Mouse (Mus musculus): ENCODE measurements at regions not wholly inside any gene's neighbourhood (a gene's known extent, or its start where the extent isn't known, plus 50 kb on each side); places are given as distances from the start of the nearest gene placed in this dataset.
"Not testable (repeated sequence)": the region's sequence is repeated elsewhere in the genome, so short reads cannot be mapped to it uniquely, and the experiment has no call there.

DNA sequence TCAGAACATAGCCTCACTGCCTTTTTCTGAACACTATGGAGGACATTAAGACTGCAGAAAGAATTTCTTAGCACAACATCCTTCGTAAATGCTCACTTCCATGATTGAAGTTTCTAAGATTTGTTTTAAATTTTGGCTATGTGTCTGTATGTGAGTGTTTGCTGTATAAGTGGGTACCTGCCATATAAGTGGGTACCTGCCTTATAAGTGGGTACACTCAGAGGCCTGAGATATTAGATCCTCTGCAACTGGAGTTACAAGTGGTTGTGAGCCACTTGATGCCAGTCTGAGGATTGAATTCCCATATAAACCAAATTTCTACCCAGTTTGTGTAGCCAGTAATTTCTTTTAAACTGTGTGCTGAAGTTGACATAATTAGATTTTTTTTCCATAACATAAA lies 67.8 kb downstream of the Foxa2 start:
- no peak for ATAC-seq
- H3K4me1 ChIP-seq (ENCODE audit: insufficient read depth): no peaks in the 10 kb centered on the region
- no peak for DNase-seq
- H3K4me3 ChIP-seq (ENCODE audit: low read depth, low read length): no peak overlapping the region
- H3K4me2 ChIP-seq (ENCODE audit: low read depth): no peak overlapping the region
- no peak for TF ChIP-seq CTCF (IDR thresholded peaks at IDR 0.05; ENCODE audit: low read depth)
- H3K27ac ChIP-seq (ENCODE audit: low read depth, low read length): no peak overlapping the region
- WGBS: 91% methylated on average over 1 of the region's 1 CpGs
- H3K9ac ChIP-seq: no peak overlapping the region
- no peaks in the 10 kb centered on the region for H3K9me3 ChIP-seq (ENCODE audit: low read length)
- H3K27me3 ChIP-seq (ENCODE audit: insufficient read depth, low read length): no peaks in the 10 kb centered on the region; the same call in 1 of the 2 replicates
- no peaks in the 10 kb centered on the region for H3K36me3 ChIP-seq (ENCODE audit: insufficient read depth)

DNA sequence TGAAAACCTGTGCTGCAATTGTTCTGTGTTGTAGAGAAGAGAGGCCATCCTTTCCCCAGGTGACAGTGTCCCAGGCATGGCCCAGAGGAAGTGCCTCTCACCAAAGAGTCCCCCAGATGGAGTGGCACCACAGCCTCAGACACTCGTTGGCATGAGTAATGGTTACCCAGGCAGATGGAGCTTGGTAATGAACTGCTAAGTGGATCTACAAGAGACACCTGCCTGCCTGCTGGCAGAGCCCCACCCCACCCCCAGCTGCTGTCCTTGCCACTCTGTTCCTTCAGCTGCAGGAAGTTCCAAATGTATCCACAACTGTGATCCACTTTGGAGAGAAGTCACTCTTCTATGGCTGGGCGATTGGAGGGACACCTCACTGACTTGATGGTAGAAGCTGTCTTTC lies 72.0 kb downstream of the Foxa2 start:
- Histone ChIP-seq H3K27ac (ENCODE audit: low read depth, low read length) (no peak overlapping the region), H3K9me3 (ENCODE audit: low read length) (no peaks in the 10 kb centered on the region), H3K4me1 (ENCODE audit: insufficient read depth) (no peaks in the 10 kb centered on the region), H3K9ac (no peak overlapping the region), H3K27me3 (ENCODE audit: insufficient read depth, low read length) (no peaks in the 10 kb centered on the region), H3K4me3 (ENCODE audit: low read depth, low read length) (no peak overlapping the region), H3K4me2 (ENCODE audit: low read depth) (no peak overlapping the region), H3K36me3 (ENCODE audit: insufficient read depth) (no peaks in the 10 kb centered on the region)
- TF ChIP-seq CTCF (IDR thresholded peaks at IDR 0.05; ENCODE audit: low read depth): no peak
- 73% methylated on average over 2 of the region's 2 CpGs for WGBS
- DNase-seq: no peak
- ATAC-seq: no peak

DNA sequence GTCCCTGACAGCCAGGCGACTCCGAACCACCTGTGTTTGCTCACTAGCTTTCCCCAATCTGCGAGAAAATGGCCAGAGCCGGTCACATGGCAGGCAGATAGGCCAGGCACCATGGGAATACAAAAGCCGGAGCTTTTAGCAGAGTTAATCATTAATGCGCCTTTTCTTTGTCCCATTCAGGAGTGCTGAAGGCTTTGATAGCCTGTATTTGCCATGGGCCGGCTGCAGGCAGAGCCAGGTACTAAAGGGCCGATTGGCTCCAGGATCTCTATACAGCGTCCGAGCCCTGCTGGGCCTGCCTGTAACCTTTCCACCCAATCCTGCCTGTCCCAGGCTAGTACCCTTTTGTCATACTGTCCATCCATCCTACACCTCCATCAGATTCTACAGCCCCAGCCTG lies 78.1 kb downstream of the Foxa2 start:
- DNase-seq: no peak

DNA sequence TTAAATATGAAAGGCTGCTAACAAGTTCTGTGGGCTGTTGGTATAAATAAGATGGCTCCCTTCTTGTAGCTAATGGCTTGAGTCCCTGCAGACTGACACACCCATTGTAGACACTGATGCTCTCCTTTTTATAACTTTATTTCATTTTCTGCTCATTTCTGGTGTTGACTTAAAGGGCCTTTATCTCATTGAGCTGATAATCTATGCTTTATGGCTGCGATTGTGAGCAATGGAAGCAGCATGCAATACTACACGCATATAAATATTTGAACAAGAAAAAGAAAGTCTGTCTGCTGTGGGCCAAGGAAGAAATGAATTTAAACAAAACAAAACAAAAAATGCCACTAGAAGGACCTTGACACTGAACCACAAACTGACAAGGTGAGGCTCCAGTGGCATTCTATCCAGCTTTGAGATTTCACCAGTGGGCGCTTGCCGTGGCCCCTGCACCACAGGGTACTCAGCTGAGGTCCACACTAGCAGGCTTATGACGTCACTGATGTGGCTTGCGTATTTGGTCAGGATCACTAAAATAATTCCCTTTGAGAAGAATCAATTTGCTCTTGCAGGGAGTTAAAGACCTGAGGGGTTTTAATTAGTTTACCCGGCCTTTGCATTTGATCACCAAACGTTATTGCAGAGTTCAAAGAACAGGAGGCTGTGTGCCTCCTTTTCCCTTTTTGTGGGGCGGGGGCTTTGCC lies 78.8 kb downstream of the Foxa2 start:
- H3K9ac ChIP-seq: no peak overlapping the region
- ATAC-seq (no peak), DNase-seq (no peak)
- no peaks in the 10 kb centered on the region; the same call in 1 of the 2 replicates for H3K27me3 ChIP-seq (ENCODE audit: insufficient read depth, low read length)
- H3K4me1 ChIP-seq (ENCODE audit: insufficient read depth): no peaks in the 10 kb centered on the region
- no peak overlapping the region for H3K4me3 ChIP-seq (ENCODE audit: low read depth, low read length)
- H3K27ac ChIP-seq (ENCODE audit: low read depth, low read length): no peak overlapping the region
- H3K36me3 ChIP-seq (ENCODE audit: insufficient read depth): no peaks in the 10 kb centered on the region
- WGBS: 33% methylated on average over 9 of the region's 9 CpGs
- no peaks in the 10 kb centered on the region for H3K9me3 ChIP-seq (ENCODE audit: low read length)
- no peak overlapping the region for H3K4me2 ChIP-seq (ENCODE audit: low read depth)
- TF ChIP-seq CTCF (IDR thresholded peaks at IDR 0.05; ENCODE audit: low read depth): no peak

More for the DNA sequence above, 78.1 kb downstream of the Foxa2 start:
- Histone ChIP-seq H3K9ac (no peak overlapping the region), H3K36me3 (ENCODE audit: insufficient read depth) (no peaks in the 10 kb centered on the region), H3K9me3 (ENCODE audit: low read length) (no peaks in the 10 kb centered on the region), H3K27me3 (ENCODE audit: insufficient read depth, low read length) (no peaks in the 10 kb centered on the region; the same call in 1 of the 2 replicates), H3K27ac (ENCODE audit: low read depth, low read length) (no peak overlapping the region), H3K4me1 (ENCODE audit: insufficient read depth) (no peaks in the 10 kb centered on the region), H3K4me3 (ENCODE audit: low read depth, low read length) (no peak overlapping the region), H3K4me2 (ENCODE audit: low read depth) (no peak overlapping the region)
- ATAC-seq: no peak
- TF ChIP-seq CTCF (IDR thresholded peaks at IDR 0.05; ENCODE audit: low read depth): no peak
- WGBS: 9% methylated on average over 10 of the region's 10 CpGs

DNA sequence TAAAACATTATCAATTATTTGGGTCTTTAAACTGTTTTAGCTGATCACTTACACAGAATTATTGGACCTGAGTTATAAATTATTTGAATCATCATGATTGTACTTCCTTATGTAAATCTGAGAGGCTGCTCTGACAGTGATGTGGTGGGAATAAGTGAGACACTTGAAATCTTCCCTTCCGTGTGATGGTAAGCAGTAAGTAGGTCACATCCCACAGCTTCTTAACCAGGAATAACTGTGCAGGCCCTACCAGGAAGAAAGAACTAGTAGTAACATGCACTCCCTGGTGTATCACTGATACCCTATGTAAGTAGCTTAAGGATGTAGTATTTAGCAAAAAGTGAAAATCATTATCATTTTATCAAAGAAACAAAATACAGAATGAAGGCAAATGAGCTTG lies 83.5 kb downstream of the Foxa2 start:
- WGBS: 88% methylated on average over 1 of the region's 1 CpGs
- not testable (repeated sequence) for H3K4me2 ChIP-seq (ENCODE audit: low read depth); H3K27ac ChIP-seq (ENCODE audit: low read depth, low read length); H3K9ac ChIP-seq; ATAC-seq; H3K36me3 ChIP-seq (ENCODE audit: insufficient read depth); H3K27me3 ChIP-seq (ENCODE audit: insufficient read depth, low read length); H3K9me3 ChIP-seq (ENCODE audit: low read length); H3K4me3 ChIP-seq (ENCODE audit: low read depth, low read length); DNase-seq; H3K4me1 ChIP-seq (ENCODE audit: insufficient read depth)

DNA sequence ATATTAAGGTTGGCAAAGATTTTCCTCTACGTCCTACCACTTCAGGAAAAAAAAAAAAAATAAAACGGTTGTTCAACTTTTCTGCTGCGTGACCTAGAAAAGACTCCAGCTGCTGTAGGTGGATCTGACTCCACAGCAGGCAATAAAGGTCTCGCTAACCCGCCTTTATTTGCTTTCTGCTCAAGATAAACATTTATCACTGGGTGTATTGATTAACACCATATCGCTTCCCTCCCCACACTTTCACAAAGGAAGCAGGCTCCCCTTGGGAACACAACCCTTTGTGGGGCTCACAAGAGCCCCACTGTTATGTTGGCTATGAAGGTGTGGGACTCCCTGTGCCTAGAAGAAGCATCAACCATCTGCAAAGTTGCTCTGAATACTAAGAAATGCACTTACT lies 85.1 kb downstream of the Foxa2 start:
- Histone ChIP-seq H3K36me3 (ENCODE audit: insufficient read depth) (no peaks in the 10 kb centered on the region), H3K27ac (ENCODE audit: low read depth, low read length) (no peak overlapping the region), H3K4me2 (ENCODE audit: low read depth) (no peak overlapping the region), H3K9me3 (ENCODE audit: low read length) (no peaks in the 10 kb centered on the region), H3K27me3 (ENCODE audit: insufficient read depth, low read length) (no peaks in the 10 kb centered on the region), H3K4me1 (ENCODE audit: insufficient read depth) (no peaks in the 10 kb centered on the region), H3K9ac (no peak overlapping the region), H3K4me3 (ENCODE audit: low read depth, low read length) (no peak overlapping the region)
- TF ChIP-seq CTCF (IDR thresholded peaks at IDR 0.05; ENCODE audit: low read depth): no peak
- no peak for DNase-seq
- ATAC-seq: no peak
- 75% methylated on average over 6 of the region's 6 CpGs for WGBS

DNA sequence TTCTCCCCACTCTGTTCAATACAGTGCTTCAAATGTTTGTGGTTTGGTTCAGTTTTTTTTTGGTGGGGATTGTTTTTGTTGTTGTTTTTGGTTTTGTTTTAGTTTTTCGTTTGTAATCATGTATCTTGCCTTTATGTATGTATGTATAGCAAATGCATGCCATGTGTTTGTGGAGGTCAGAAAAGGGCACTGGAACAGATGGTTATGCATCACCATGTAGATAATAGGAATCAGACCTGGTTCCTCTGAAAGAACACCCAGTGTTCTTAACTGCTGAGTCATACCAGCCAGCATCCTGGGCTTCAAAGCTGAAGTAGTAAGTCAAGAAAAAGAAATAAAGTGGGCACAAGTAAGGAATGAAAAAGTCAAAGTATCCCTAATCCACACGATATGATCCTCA lies 92.6 kb downstream of the Foxa2 start:
- ATAC-seq (no peak), DNase-seq (no peak)
- WGBS: 78% methylated on average over 2 of the region's 2 CpGs
- TF ChIP-seq CTCF (IDR thresholded peaks at IDR 0.05; ENCODE audit: low read depth): no peak
- Histone ChIP-seq H3K9ac (no peak overlapping the region), H3K27me3 (ENCODE audit: insufficient read depth, low read length) (no peaks in the 10 kb centered on the region), H3K9me3 (ENCODE audit: low read length) (no peaks in the 10 kb centered on the region), H3K4me1 (ENCODE audit: insufficient read depth) (no peaks in the 10 kb centered on the region), H3K36me3 (ENCODE audit: insufficient read depth) (no peaks in the 10 kb centered on the region), H3K4me2 (ENCODE audit: low read depth) (no peak overlapping the region), H3K4me3 (ENCODE audit: low read depth, low read length) (no peak overlapping the region), H3K27ac (ENCODE audit: low read depth, low read length) (no peak overlapping the region)

Measured in forebrain, postnatal 0 days (tissue).